Mouse (Mus musculus): ENCODE results near the gene Lpcat1.

- TF ChIP-seq CTCF (IDR thresholded peaks at IDR 0.05; ENCODE audit: low read depth) (0 out of 2 replicates have a peak, but pooled peaks have one; percentile 16), EP300 (IDR thresholded peaks at IDR 0.05; ENCODE audit: low read depth) (no peak)
Measured at GRCm38 (mm10) chr13:73442431-73442830, 24.6 kb upstream of the Lpcat1 start.
